Mouse (Mus musculus) ES-E14 (cell line): ENCODE results near the gene Tnfrsf11a.

Experiments
- CHD2 ChIP-seq: IDR thresholded peaks from 2 replicates; pipeline ENCODE4 v1.6.1; 2014; ENCODE audit warnings: mild to moderate bottlenecking, low read depth, low read length, inconsistent platforms
- HCFC1 ChIP-seq: IDR thresholded peaks from 2 replicates; pipeline ENCODE4 v1.6.1; 2012; ENCODE audit warnings: low read length, inconsistent platforms, borderline replicate concordance; ENCODE audit not compliant: insufficient read depth
- MAFK ChIP-seq: IDR thresholded peaks from 2 replicates; pipeline ENCODE4 v1.6.1; 2014; ENCODE audit warnings: mild to moderate bottlenecking, low read depth, low read length, inconsistent platforms; ENCODE audit not compliant: insufficient read depth
- ZC3H11A ChIP-seq: IDR thresholded peaks from 2 replicates; pipeline ENCODE4 v1.6.1; 2012; ENCODE audit warnings: low read depth, mild to moderate bottlenecking, inconsistent platforms, low read length, borderline replicate concordance
- ZNF384 ChIP-seq: IDR thresholded peaks from 2 replicates; pipeline ENCODE4 v1.6.1; 2012; ENCODE audit warnings: low read depth, low read length, inconsistent platforms

GRCm38 (mm10) chr1:105759422-105760165 lies 20.9 kb upstream of the Tnfrsf11a start:
- TF ChIP-seq ZC3H11A (no peak), ZNF384 (no peak), MAFK (no peak), HCFC1 (no peak), CHD2 (no peak)
